Comparison of ENCODE assay signal across 8 mouse cellular contexts in genomic region chr7:36696406-36697117, GRCm38 (mm10). TPM values are rescaled to one million over a fixed set of nuclear protein-coding genes. Genes with fewer than 3 reads are reported as not detected.
DNase-seq lines count a peak whose midpoint lies in the region; ATAC-seq lines count a peak whose summit lies in the region.

No protein-coding gene starts in this region.

- ATAC-seq in frontal cortex, adult (ENCODE audit: low TSS enrichment), result 0 out of 2 replicates have a peak, but pooled peaks have one; percentile 16
- peak; percentile 34 for ATAC-seq in hindbrain, embryonic 11.5 days (ENCODE audit: low FRiP score)
- ATAC-seq in stomach, embryonic 14.5 days (ENCODE audit: insufficient number of reproducible peaks, insufficient read depth, low FRiP score, low read depth), result peak; percentile 26; the same call in 1 of the 2 replicates

- no peaks in the 10 kb centered on the region for H3K36me3 ChIP-seq in hindbrain, embryonic 11.5 days (ENCODE audit: control insufficient read depth, insufficient read depth, low read length)
- H3K36me3 ChIP-seq in limb, embryonic 10.5 days, result no peaks in the 10 kb centered on the region
- H3K36me3 ChIP-seq in stomach, embryonic 14.5 days (ENCODE audit: control insufficient read depth, insufficient read depth, low read length), result no peaks in the 10 kb centered on the region

- peak overlapping the region; percentile 93 for H3K27ac ChIP-seq in hindbrain, embryonic 11.5 days (ENCODE audit: low read depth, low read length)
- peak overlapping the region; percentile 94 for H3K27ac ChIP-seq in limb, embryonic 10.5 days
- H3K27ac ChIP-seq in stomach, embryonic 14.5 days (ENCODE audit: low read length), result peak overlapping the region; percentile 95

- peak overlapping the region; percentile 70 for H3K9ac ChIP-seq in hindbrain, embryonic 11.5 days (ENCODE audit: low read depth, low read length)
- H3K9ac ChIP-seq in stomach, embryonic 14.5 days (replicated peaks; ENCODE audit: low read depth, low read length), result peak overlapping the region; percentile 60

- peaks cover 23% of the 10 kb centered on the region for H3K27me3 ChIP-seq in hindbrain, embryonic 11.5 days (ENCODE audit: control insufficient read depth, insufficient read depth, low read length)
- peaks cover 43% of the 10 kb centered on the region for H3K27me3 ChIP-seq in limb, embryonic 10.5 days (ENCODE audit: low read depth, poor library complexity, severe bottlenecking)
- H3K27me3 ChIP-seq in stomach, embryonic 14.5 days (ENCODE audit: control insufficient read depth, insufficient read depth, low read length), result 0 out of 2 replicates have a peak, but pooled peaks cover 3% of the 10 kb centered on the region

- under 1% methylated on average over 57 of the region's 62 CpGs for WGBS in hindbrain, embryonic 11.5 days
- under 1% methylated on average over 62 of the region's 62 CpGs for WGBS in limb, embryonic 10.5 days
- under 1% methylated on average over 60 of the region's 62 CpGs for WGBS in stomach, embryonic 14.5 days

- H3K9me3 ChIP-seq in hindbrain, embryonic 11.5 days (ENCODE audit: control insufficient read depth, low read length), result no peaks in the 10 kb centered on the region
- H3K9me3 ChIP-seq in limb, embryonic 10.5 days (replicated peaks), result no peaks in the 10 kb centered on the region
- no peaks in the 10 kb centered on the region for H3K9me3 ChIP-seq in stomach, embryonic 14.5 days (ENCODE audit: control insufficient read depth, low read depth, low read length)

- DNase-seq in frontal cortex, adult 2 months (ENCODE audit: extremely low spot score in 1 of 2, low spot score in 1 of 2), result no peak
- peak; percentile 53 for DNase-seq in cerebellum, adult 8-10 months
- peak; percentile 63 for DNase-seq in forelimb bud, embryonic 11.5 days (ENCODE audit: low read depth, low spot score)
- peak; percentile 89 for DNase-seq in hindbrain, embryonic 11.5 days (ENCODE audit: low spot score)
- peak; percentile 88 for DNase-seq in limb, embryonic 10.5 days (ENCODE audit: low spot score)
- DNase-seq in mesoderm, embryonic 11.5 days (ENCODE audit: low read depth, low spot score), result peak; percentile 80

- peak overlapping the region; percentile 82 for H3K4me3 ChIP-seq in hindbrain, embryonic 11.5 days (ENCODE audit: low read depth, low read length)
- peak overlapping the region; percentile 87 for H3K4me3 ChIP-seq in limb, embryonic 10.5 days
- H3K4me3 ChIP-seq in stomach, embryonic 14.5 days (ENCODE audit: low read depth, low read length), result peak overlapping the region; percentile 68

- peaks cover 6% of the 10 kb centered on the region; the same call in 1 of the 2 replicates for H3K4me1 ChIP-seq in hindbrain, embryonic 11.5 days (replicated peaks; ENCODE audit: control insufficient read depth, insufficient read depth, low read length)
- H3K4me1 ChIP-seq in limb, embryonic 10.5 days, result peaks cover 65% of the 10 kb centered on the region
- H3K4me1 ChIP-seq in stomach, embryonic 14.5 days (ENCODE audit: control insufficient read depth, insufficient read depth, low read length), result peaks cover 22% of the 10 kb centered on the region; the same call in 1 of the 2 replicates

- peak overlapping the region; percentile 94 for H3K4me2 ChIP-seq in hindbrain, embryonic 11.5 days (replicated peaks; ENCODE audit: low read depth, low read length)
- peak overlapping the region; percentile 83 for H3K4me2 ChIP-seq in stomach, embryonic 14.5 days (replicated peaks; ENCODE audit: low read depth, low read length)

RNA-seq across cellular contexts. Expression of gene Tshz3, which starts 1.4 kb away (rescaled TPM):
- polyA plus RNA-seq in frontal cortex, adult 2 months (2012; rRNA removed), result 14.8 and 18.1 TPM in 2 replicates
- 14.4 and 21.3 TPM in 2 replicates for polyA plus RNA-seq in hindbrain, embryonic 11.5 days (2014; fragmentation: Nextera tagmentation; extraction: Ambion mirVana)
- 9.2 and 10.6 TPM in 2 replicates for polyA plus RNA-seq in limb, embryonic 10.5 days (2016; fragmentation: Nextera tagmentation; extraction: Ambion mirVana)
- polyA plus RNA-seq in stomach, embryonic 14.5 days (2014; fragmentation: Nextera tagmentation; extraction: Ambion mirVana), result 21.6 and 23.3 TPM in 2 replicates

Comparison
In these comparisons a context has a peak if more than half of its experiments do, and no peak if none do; other contexts are left out.
1. DNase-seq: peak in cerebellum, adult 8-10 months (single experiment), forelimb bud, embryonic 11.5 days (single experiment), hindbrain, embryonic 11.5 days (single experiment), limb, embryonic 10.5 days (single experiment) and mesoderm, embryonic 11.5 days (single experiment); none in frontal cortex, adult 2 months (0 of 2).
2. Peak in every context shown above with its lines, with median percentiles within 50 percentile points of each other: ATAC-seq, H3K27ac ChIP-seq and H3K4me3 ChIP-seq.